23 mouse cellular contexts compared by ENCODE assay signal in genomic region chr6:71945101-71945500, GRCm38 (mm10). TPM values are rescaled to one million over a fixed set of nuclear protein-coding genes. Genes with fewer than 3 reads are reported as not detected.
DNase-seq lines count a peak whose midpoint lies in the region; ATAC-seq and TF ChIP-seq lines count a peak whose summit lies in the region.
"Had no signal": no experiment of that assay in that cellular context is flagged by ENCODE, and none has a peak within 500 bp of the region (broad histone marks: within the 10 kb centered on the region; RNA-seq: fewer than 3 reads in every experiment).

No protein-coding gene starts in this region.

- no peaks in the 10 kb centered on the region for H3K27me3 ChIP-seq in CH12.LX (replicated peaks)
- no peaks in the 10 kb centered on the region for H3K27me3 ChIP-seq in splenic B cell, adult 2 months (ENCODE audit: control insufficient read depth, insufficient read depth, low read length, poor library complexity, severe bottlenecking)
- H3K27me3 ChIP-seq in forebrain, embryonic 13.5 days, result no peaks in the 10 kb centered on the region
- H3K27me3 ChIP-seq: embryonic facial prominence, embryonic 12.5 days; forebrain, embryonic 12.5 days; forebrain, embryonic 15.5 days had no signal

- dilution Hi-C loops in CH12.LX (cut with MboI; ENCODE audit: extremely low pct_ligation_motif_present, extremely low pct_unique_long_range_greater_than_20kb, low sequenced_read_pairs), result no loop called here

- TF ChIP-seq RAD21 in CH12.LX (IDR thresholded peaks at IDR 0.05; ENCODE audit: low read depth, low read length), result no peak

- ATAC-seq in frontal cortex, adult (ENCODE audit: low TSS enrichment), result peak; percentile 67
- no peak for ATAC-seq in forebrain, embryonic 13.5 days
- ATAC-seq: CD4-positive, CD25-positive, alpha-beta regulatory T cell, adult 4 months; forebrain, embryonic 15.5 days; forebrain, postnatal 0 days had no signal

- H3K4me1 ChIP-seq in CH12.LX (ENCODE audit: control insufficient read depth in 1 of 2, insufficient read depth in 2 of 2), result peaks cover 4 to 36% of the 10 kb centered on the region in 2 experiments; a peak in 3 of 4 replicates
- no peaks in the 10 kb centered on the region for H3K4me1 ChIP-seq in forebrain, embryonic 13.5 days
- H3K4me1 ChIP-seq: forebrain, embryonic 12.5 days; forebrain, embryonic 15.5 days had no signal

- peak overlapping the region; percentile 39; the same call in 1 of the 2 replicates for H3K27ac ChIP-seq in CH12.LX (ENCODE audit: insufficient read depth, low read depth)
- H3K27ac ChIP-seq in forebrain, embryonic 13.5 days, result no peak overlapping the region
- H3K27ac ChIP-seq: embryonic facial prominence, embryonic 10.5 days; embryonic facial prominence, embryonic 12.5 days; forebrain, embryonic 12.5 days; forebrain, embryonic 15.5 days had no signal

- TF ChIP-seq EP300 in CH12.LX (IDR thresholded peaks at IDR 0.05; ENCODE audit: low read length), result no peak

- H3K9ac ChIP-seq in CH12.LX (ENCODE audit: insufficient read depth, low read depth), result no peak overlapping the region
- H3K9ac ChIP-seq in forebrain, embryonic 13.5 days, result no peak overlapping the region
- H3K9ac ChIP-seq: embryonic facial prominence, embryonic 12.5 days; forebrain, embryonic 12.5 days; forebrain, embryonic 15.5 days; forebrain, postnatal 0 days had no signal

- no peak overlapping the region for H3K4me3 ChIP-seq in CH12.LX (replicated peaks in 1 of 3; ENCODE audit: low read depth in 2 of 3, low read length in 2 of 3, poor library complexity in 1 of 3)
- H3K4me3 ChIP-seq in forebrain, embryonic 13.5 days, result no peak overlapping the region
- H3K4me3 ChIP-seq: embryonic facial prominence, embryonic 10.5 days; embryonic facial prominence, embryonic 12.5 days; forebrain, embryonic 12.5 days; forebrain, embryonic 15.5 days had no signal

- no peak for TF ChIP-seq POLR2A in CH12.LX (IDR thresholded peaks at IDR 0.05; ENCODE audit: low read depth, low read length)

- 94% methylated on average over 6 of the region's 6 CpGs for WGBS in forebrain, embryonic 13.5 days

- H3K79me2 ChIP-seq in CH12.LX (replicated peaks; ENCODE audit: control insufficient read depth, extremely low read depth, insufficient read depth, poor library complexity, severe bottlenecking), result 0 out of 2 replicates have a peak, but pooled peaks cover 3% of the 10 kb centered on the region

- in situ Hi-C loops in CH12.LX (cut with MboI; ENCODE audit: low pct_ligation_motif_present, low pct_unique_long_range_greater_than_20kb, low sequenced_read_pairs), result no loop called here

- TF ChIP-seq CTCF in CH12.LX (conservative IDR thresholded peaks at IDR 0.05 in 1 of 2, IDR thresholded peaks at IDR 0.05 in 1 of 2; ENCODE audit: low read depth in 2 of 2, low read length in 2 of 2), result no peak

- no peak for DNase-seq in frontal cortex, postnatal 25 days (ENCODE audit: low spot score in 2 of 2)
- peak; percentile 24 for DNase-seq in layer of hippocampus, adult 8-10 months (ENCODE audit: low spot score in 2 of 2)
- DNase-seq in layer of hippocampus, adult 9-10 months (ENCODE audit: low spot score), result no peak
- peak; percentile 62 for DNase-seq in CH12.LX (ENCODE audit: extremely low read depth)
- DNase-seq in splenic B cell, adult 2 months (ENCODE audit: low read depth, low spot score), result peak; percentile 22
- no peak for DNase-seq in kidney, adult 9 months
- DNase-seq: adrenal gland, adult 2 months; adrenal gland, postnatal 10 days; adrenal gland, postnatal 25 days; B cell, adult 2 months; cerebellum, adult 11-12 months; cerebellum, adult 2 months; cerebellum, adult 9-10 months; cerebellum, postnatal 10 days; cerebellum, postnatal 25 days; forebrain, postnatal 0 days had no signal

- H3K9me3 ChIP-seq in CH12.LX (replicated peaks; ENCODE audit: low read length), result no peaks in the 10 kb centered on the region
- H3K9me3 ChIP-seq in forebrain, embryonic 13.5 days (replicated peaks), result no peaks in the 10 kb centered on the region
- H3K9me3 ChIP-seq: embryonic facial prominence, embryonic 10.5 days; embryonic facial prominence, embryonic 12.5 days; forebrain, embryonic 12.5 days; forebrain, embryonic 15.5 days had no signal

- no peak overlapping the region for H3K4me2 ChIP-seq in CH12.LX (ENCODE audit: insufficient read depth, low read depth, poor library complexity, severe bottlenecking)
- no peak overlapping the region for H3K4me2 ChIP-seq in forebrain, embryonic 13.5 days
- H3K4me2 ChIP-seq: embryonic facial prominence, embryonic 12.5 days; forebrain, embryonic 12.5 days; forebrain, embryonic 15.5 days had no signal

- peaks cover 65 to 85% of the 10 kb centered on the region in 2 experiments for H3K36me3 ChIP-seq in CH12.LX (replicated peaks in 1 of 2; ENCODE audit: control insufficient read depth in 1 of 2, insufficient read depth in 1 of 2, low read length in 1 of 2)
- H3K36me3 ChIP-seq in splenic B cell, adult 2 months (ENCODE audit: control insufficient read depth, insufficient read depth, low read length, poor library complexity, severe bottlenecking), result peaks cover 9% of the 10 kb centered on the region; the same call in 1 of the 2 replicates
- peaks cover 55% of the 10 kb centered on the region for H3K36me3 ChIP-seq in forebrain, embryonic 13.5 days (ENCODE audit: poor library complexity, severe bottlenecking)

TF ChIP-seq in CH12.LX, 34 proteins besides CTCF, POLR2A, EP300 and RAD21:
- 0 out of 2 replicates have a peak, but pooled peaks have one; percentile 39 for TF ChIP-seq MYC (IDR thresholded peaks at IDR 0.05; ENCODE audit: low read depth, low read length)
- TF ChIP-seq ETS1 (conservative IDR thresholded peaks at IDR 0.05; ENCODE audit: low read depth, low read length), result peak; percentile 27; the same call in 1 of the 2 replicates
- TF ChIP-seq MEF2A (IDR thresholded peaks at IDR 0.05; ENCODE audit: borderline replicate concordance, low read depth, low read length), result no peak
- TF ChIP-seq MAX (IDR thresholded peaks at IDR 0.05; ENCODE audit: low read length), result 0 out of 2 replicates have a peak, but pooled peaks have one; percentile 47

RNA-seq across cellular contexts. Expression of gene Polr1a, which starts 36.2 kb away (rescaled TPM):
- 10 to 100 TPM; 31.5 to 41.4 (median 35.3) TPM for total RNA-seq in layer of hippocampus, adult 8-10 months (2022)
- total RNA-seq in CH12.LX (2012; rRNA removed) (73.7 and 77.6 TPM in 2 replicates), CH12.LX (2014; rRNA removed) (50.2 and 57.3 TPM in 2 replicates)
- polyA plus RNA-seq in CH12.LX (2012; ENCODE audit: insufficient read length, low read depth), result 126 and 132 TPM in 2 replicates
- 19.2 and 25.2 TPM in 2 replicates for polyA plus RNA-seq in forebrain, embryonic 13.5 days (2015; fragmentation: Nextera tagmentation; extraction: Ambion mirVana)

RNA-seq across cellular contexts. Expression of gene Ptcd3, which starts 36.6 kb away (rescaled TPM):
- total RNA-seq in layer of hippocampus, adult 8-10 months (2022), result 10 to 100 TPM; 68.3 to 81.5 (median 73.6) TPM
- total RNA-seq in CH12.LX (2012; rRNA removed) (76.6 and 92.3 TPM in 2 replicates), CH12.LX (2014; rRNA removed) (169 and 187 TPM in 2 replicates)
- 109 and 110 TPM in 2 replicates for polyA plus RNA-seq in CH12.LX (2012; ENCODE audit: insufficient read length, low read depth)
- 98.1 and 112 TPM in 2 replicates for polyA plus RNA-seq in forebrain, embryonic 13.5 days (2015; fragmentation: Nextera tagmentation; extraction: Ambion mirVana)

Comparison
In these comparisons a context has a peak if more than half of its experiments do, and no peak if none do; other contexts are left out.
1. DNase-seq: peak in layer of hippocampus, adult 8-10 months (2 of 2), CH12.LX (single experiment) and splenic B cell, adult 2 months (single experiment); none in frontal cortex, postnatal 25 days (0 of 2), layer of hippocampus, adult 9-10 months (single experiment) and kidney, adult 9 months (single experiment).